Mouse (Mus musculus): ENCODE data around the gene Rpusd1.

Gene Rpusd1
- long read RNA-seq, experiment 1, partial matches to known transcripts: 4 of 7 reads
- long read RNA-seq, experiment 1, other reads (novel, unspliced or antisense): 0 of 7 reads
- long read RNA-seq, experiment 2, partial matches to known transcripts: 2 of 12 reads
- long read RNA-seq, experiment 2, other reads (novel, unspliced or antisense): 0 of 12 reads

- intact Hi-C loops (cut with DNase I): no loop called here
Measured at GRCm38 (mm10) chr17:25727265-25728008, at the start of gene Rpusd1, which contains the start of gene Chtf18. TSS of gene Rpusd1 (plus strand) at chr17:25727670. TSS of gene Chtf18 (minus strand) at chr17:25727419.

- intact Hi-C loops (cut with DNase I): loop anchor here (5.0 kb wide), 1 partner anchor 46 kb away; no protein-coding TSS in a partner anchor
Measured at GRCm38 (mm10) chr17:25677969-25678368, 49.5 kb upstream of the Rpusd1 start.

GRCm38 (mm10) chr17:25679818-25680217 is 47.7 kb upstream of the Rpusd1 start:
- intact Hi-C loops (cut with DNase I): loop anchor here (5.0 kb wide), 1 partner anchor 48 kb away; no protein-coding TSS in a partner anchor

- intact Hi-C loops (cut with DNase I): no loop called here
Measured at GRCm38 (mm10) chr17:25681636-25682035, 45.8 kb upstream of the Rpusd1 start.

- intact Hi-C loops (cut with DNase I): no loop called here
Measured at GRCm38 (mm10) chr17:25686323-25686722, 41.1 kb upstream of the Rpusd1 start.

GRCm38 (mm10) chr17:25688922-25689321 is 38.5 kb upstream of the Rpusd1 start:
- intact Hi-C loops (cut with DNase I): no loop called here

- intact Hi-C loops (cut with DNase I): no loop called here
Measured at GRCm38 (mm10) chr17:25696263-25696662, 31.2 kb upstream of the Rpusd1 start.

- intact Hi-C loops (cut with DNase I): loop anchor here (1.0 kb wide), 2 partner anchors 130 to 222 kb away; no protein-coding TSS in a partner anchor
Measured at GRCm38 (mm10) chr17:25698446-25698845, 29.0 kb upstream of the Rpusd1 start.

GRCm38 (mm10) chr17:25700863-25701496 is 26.5 kb upstream of the Rpusd1 start:
- intact Hi-C loops (cut with DNase I): loop anchor here (5.0 kb wide), 1 partner anchor 304 kb away; no protein-coding TSS in a partner anchor

GRCm38 (mm10) chr17:25709994-25710393 is 17.5 kb upstream of the Rpusd1 start:
- intact Hi-C loops (cut with DNase I): no loop called here

- intact Hi-C loops (cut with DNase I): no loop called here
Measured at GRCm38 (mm10) chr17:25711136-25711535, 16.3 kb upstream of the Rpusd1 start.

- intact Hi-C loops (cut with DNase I): no loop called here
Measured at GRCm38 (mm10) chr17:25715627-25716026, 11.8 kb upstream of the Rpusd1 start.

- intact Hi-C loops (cut with DNase I): no loop called here
Measured at GRCm38 (mm10) chr17:25716130-25716529, 11.3 kb upstream of the Rpusd1 start.

GRCm38 (mm10) chr17:25716711-25717637 is 10.5 kb upstream of the Rpusd1 start, which contains the start of gene Gng13:
TSS of gene Gng13 (plus strand) at chr17:25717171.
- intact Hi-C loops (cut with DNase I): no loop called here

GRCm38 (mm10) chr17:25717691-25718090 is 9.8 kb upstream of the Rpusd1 start:
- intact Hi-C loops (cut with DNase I): no loop called here

GRCm38 (mm10) chr17:25721476-25721875 is 6.0 kb upstream of the Rpusd1 start:
- intact Hi-C loops (cut with DNase I): no loop called here

- intact Hi-C loops (cut with DNase I): no loop called here
Measured at GRCm38 (mm10) chr17:25723470-25723869, 4.0 kb upstream of the Rpusd1 start.

GRCm38 (mm10) chr17:25723919-25724318 is 3.6 kb upstream of the Rpusd1 start:
- intact Hi-C loops (cut with DNase I): no loop called here

GRCm38 (mm10) chr17:25725264-25725663 is 2.2 kb upstream of the Rpusd1 start:
- intact Hi-C loops (cut with DNase I): no loop called here

GRCm38 (mm10) chr17:25728009-25728270 is 470 bp downstream of the Rpusd1 start:
- intact Hi-C loops (cut with DNase I): no loop called here

- intact Hi-C loops (cut with DNase I): loop anchor here (1.0 kb wide), 1 partner anchor 69 kb away; no protein-coding TSS in a partner anchor
Measured at GRCm38 (mm10) chr17:25732082-25732481, 4.6 kb downstream of the Rpusd1 start.

Data from adrenal gland (tissue).